Mouse (Mus musculus) urinary bladder, postnatal 36 days (tissue): Measurements from ENCODE around the gene Cox19.
A peak's percentile ranks its signal among the peaks of the same experiment; 100 is the strongest.

Experiments
- DNase-seq, 2 experiments: peaks; one replicate each; pipeline ENCODE4 v3.0.0; 2022; ENCODE audit warnings: low spot score in 2 of 2, mixed read lengths in 1 of 2

The Cox19 gene

GRCm38 (mm10) chr5:139381586-139382513, 30.6 kb upstream of the Cox19 start:
- peak in 1 of 2 experiments; percentile 19 for DNase-seq

- peak; percentile 88 to 95 for DNase-seq
These were observed 29.4 kb upstream of the Cox19 start for GRCm38 (mm10) chr5:139380385-139381248.

- no peak for DNase-seq
These were observed 28.7 kb upstream of the Cox19 start for GRCm38 (mm10) chr5:139379771-139380384.

DNA sequence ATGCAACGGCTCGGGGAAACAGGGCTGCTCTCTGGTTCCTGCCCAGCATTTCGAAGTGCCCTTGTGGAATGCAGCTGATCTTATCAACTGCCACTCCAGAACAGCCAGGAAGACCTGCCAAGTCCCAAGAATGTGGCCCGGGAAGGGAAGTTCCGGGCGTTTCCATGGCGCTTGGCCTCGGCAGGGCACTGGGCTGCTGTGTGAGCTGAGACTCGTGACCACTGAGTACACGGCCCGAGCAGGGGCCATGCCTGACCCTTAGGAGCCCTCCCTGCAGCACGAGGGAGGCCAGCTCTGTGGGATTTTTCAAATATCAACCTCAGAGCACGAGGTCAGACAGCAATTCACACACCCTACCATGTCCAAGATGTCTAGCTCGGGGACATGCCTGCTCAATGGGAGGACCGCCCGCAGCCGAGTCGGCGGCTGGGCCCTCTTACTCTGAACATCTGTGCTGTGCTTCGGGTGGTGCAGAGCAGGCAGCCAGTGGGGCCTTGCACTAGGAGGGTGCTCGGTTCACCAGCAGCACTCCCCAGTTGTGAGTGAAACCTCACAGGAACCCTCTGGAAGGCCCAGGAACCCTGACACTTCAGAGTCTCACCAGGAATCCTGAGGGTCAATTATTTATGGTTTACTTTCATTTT, 27.9 kb upstream of the Cox19 start:
- DNase-seq, result peak; percentile 30 to 74

DNA sequence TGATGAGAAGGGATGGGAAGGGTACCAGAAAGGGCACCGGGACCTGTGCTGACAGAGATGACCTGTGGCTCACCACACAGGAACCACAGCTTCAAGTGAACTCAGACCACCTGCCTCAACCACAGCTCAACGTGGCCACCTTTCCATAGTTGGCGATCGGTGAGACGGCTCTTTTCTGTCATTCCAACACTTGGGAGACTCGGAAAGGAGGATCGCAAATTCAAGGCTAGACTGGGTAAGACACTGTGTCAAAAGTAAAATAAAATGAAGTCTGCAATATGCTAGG, 27.0 kb upstream of the Cox19 start:
- no peak for DNase-seq

GRCm38 (mm10) chr5:139377468-139378270, 26.5 kb upstream of the Cox19 start, which contains the start of gene Gpr146:
TSS of gene Gpr146 (plus strand) at chr5:139377697.
- DNase-seq, result no peak

DNA sequence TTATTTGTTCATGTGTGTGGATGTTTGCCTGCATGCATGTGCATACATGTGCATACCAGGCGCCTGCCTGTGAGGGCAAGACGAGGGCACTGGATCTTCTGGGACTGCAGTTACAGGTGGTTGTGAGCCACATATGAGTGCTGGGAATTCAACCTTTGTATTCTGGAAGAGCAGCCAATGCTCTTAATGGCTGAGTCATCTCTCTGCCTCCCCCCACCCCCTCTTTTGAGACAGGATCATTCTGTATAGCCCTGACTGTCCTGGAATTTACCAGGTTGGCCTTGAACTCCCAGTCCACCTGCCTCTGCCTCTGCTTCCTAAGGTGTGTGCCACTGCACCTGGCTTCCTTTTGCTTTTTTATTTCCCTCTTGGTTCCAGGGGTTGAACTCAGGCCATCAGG, 23.6 kb upstream of the Cox19 start:
- no peak for DNase-seq

DNA sequence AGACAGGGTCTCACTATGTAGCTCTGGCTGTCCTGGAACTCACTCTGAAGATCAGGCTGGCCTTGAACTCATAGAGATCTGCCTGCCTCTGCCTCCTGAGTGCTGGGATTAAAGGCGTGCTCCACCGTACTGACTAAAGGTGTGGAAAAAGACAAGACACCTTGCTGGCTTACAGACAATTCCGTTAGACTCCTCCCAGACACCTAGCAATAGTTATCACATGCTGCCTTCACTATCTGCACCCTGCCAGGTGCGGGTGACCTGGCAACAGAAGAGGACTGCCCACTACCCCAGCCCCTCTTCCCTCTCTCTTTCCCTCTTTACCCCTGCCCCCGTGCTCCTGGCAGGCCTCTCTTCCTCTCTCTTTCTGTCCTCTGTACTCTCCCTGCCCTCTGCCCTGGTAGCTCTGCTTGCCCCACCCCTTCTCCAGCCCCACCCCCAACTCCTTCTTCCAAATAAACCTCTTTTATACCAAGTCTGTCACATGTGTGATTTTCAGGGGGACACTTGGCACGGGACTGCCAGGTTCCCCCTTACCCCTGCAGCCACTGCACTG, 22.7 kb upstream of the Cox19 start:
- no peak for DNase-seq

GRCm38 (mm10) chr5:139373126-139373525, 21.9 kb upstream of the Cox19 start:
- no peak for DNase-seq

DNA sequence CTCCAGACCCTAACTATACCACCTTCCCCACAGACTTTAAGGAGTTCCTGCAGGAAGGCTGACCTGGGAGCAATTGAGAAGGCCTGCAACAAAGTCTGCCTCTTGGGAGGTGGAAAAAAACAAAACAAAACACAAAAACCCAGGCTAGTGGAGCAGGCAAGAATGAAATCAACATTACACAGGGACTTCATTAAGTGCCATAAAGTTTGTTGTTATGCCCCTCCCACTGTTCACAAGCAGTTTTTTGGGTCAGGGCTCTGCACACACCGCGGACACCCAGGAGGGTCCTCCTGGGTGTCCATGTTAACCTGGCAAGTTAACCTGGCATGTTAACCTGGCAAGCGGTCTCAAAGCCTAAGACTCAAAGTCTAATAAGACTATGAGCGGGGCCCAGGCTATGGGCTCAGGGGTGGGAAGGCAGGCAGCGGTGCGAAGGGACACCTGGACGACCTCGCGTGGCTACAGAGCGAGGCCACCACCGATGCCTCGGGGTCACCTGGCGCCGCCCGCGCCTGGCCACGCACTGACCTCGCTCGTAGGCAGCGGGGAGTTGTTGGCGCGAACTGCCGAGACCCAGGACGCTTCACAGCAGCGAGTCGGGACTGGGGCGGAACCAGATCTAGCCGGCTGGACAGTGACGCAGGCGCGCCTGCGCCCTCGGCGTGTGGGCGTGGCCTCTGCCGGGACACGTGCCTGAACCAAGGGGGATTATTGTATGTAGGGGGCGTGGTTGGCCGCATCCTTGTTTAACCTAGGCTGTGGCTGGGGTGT, 20.6 kb upstream of the Cox19 start:
- peak; percentile 82 to 92 for DNase-seq

- DNase-seq, result no peak
These were observed 19.9 kb upstream of the Cox19 start for GRCm38 (mm10) chr5:139371118-139371517.

DNA sequence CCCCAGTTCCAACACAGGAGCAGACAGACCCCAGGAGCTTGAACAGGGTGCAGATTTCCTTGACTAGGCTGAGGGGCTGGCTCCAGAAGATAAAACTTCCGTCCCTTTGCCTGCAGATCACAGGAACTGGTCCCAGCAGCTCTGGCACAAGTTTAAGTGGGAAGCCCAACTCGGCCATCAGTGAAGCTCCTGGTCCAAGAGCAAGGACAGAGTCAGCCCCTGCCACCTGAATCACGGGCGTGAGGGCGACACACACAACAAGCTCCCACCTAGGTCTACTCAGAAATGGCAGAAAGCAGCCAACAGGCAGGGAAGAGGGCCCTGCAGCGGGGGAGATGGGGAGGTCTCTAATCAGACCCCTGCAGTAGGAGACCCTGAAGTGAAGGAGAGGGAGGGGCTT, 19.1 kb upstream of the Cox19 start:
- no peak for DNase-seq

DNA sequence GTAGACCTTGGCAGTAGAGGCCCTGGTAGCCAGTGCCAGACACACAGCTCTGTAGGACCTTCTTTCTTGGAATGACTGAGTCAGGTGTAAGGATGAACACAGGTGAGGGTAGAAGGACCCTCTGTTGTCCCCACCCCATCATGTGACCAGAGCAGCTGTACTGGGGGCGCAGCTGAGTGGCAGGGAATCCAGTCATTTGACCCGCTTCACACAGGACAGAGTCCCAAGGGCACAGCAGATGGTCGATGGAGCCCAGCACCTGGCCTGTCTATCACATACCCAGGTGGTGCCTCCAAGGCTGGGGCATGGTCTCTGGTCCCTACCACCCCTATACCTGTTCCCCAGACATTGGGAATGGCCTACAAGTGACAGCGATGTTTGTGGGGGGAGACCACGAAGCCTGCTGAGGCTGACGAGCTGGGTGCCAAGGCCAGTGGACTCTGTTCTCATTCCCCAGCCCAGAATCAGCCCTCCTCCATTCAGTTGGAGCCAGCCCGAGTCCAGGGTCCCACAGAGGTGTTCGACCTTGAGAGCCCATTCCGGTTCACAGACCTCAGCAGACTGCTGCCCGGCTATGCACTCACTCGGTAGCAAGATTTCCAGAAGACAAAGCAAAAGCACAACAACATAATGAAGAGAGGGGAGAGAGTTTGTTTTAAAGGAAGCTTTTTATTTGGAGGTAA, 17.6 kb upstream of the Cox19 start:
- no peak for DNase-seq

- no peak for DNase-seq
These were observed 16.8 kb upstream of the Cox19 start for GRCm38 (mm10) chr5:139367884-139368458.

GRCm38 (mm10) chr5:139366484-139366883, 15.3 kb upstream of the Cox19 start:
- DNase-seq, result no peak

DNA sequence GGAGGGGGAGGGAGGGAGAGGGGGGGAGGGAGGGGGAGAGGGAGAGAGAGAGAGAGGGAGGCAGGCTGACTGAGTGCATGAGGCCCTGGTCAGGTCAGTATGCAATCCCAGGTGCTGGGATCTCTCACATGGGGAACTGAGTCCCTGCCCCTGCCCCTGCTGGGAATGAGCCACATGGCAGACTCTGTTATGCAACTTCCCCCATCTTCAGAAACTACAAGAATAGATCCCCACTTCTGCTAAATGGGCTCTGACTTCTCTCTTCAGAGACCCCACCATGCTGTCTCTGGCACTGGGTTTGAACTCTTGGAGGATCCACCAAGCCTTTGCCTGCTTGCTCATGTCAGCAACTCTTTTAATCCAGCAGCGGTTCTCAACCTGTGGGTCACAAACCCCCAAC, 14.6 kb upstream of the Cox19 start:
- no peak for DNase-seq

- DNase-seq, result peak in 1 of 2 experiments; percentile 18
These were observed 13.8 kb upstream of the Cox19 start for GRCm38 (mm10) chr5:139364911-139365571.

GRCm38 (mm10) chr5:139364260-139364910, 13.2 kb upstream of the Cox19 start:
- peak; percentile 87 to 91 for DNase-seq
